Mouse (Mus musculus) CH12F3 (cell line): ENCODE results near the gene Gm2022.
"Not testable (repeated sequence)": the region's sequence is repeated elsewhere in the genome, so short reads cannot be mapped to it uniquely, and the experiment has no call there.

Source experiments
- in situ Hi-C: fragments of 300-500 bp; cut with MboI; formaldehyde crosslinking; loops from 2 replicates; pipeline ENCODE4 v1.14.3; 2020; ENCODE audit warnings: low sequenced_read_pairs

Gene Gm2022

GRCm38 (mm10) chr12:87895070-87895469 is at the start of gene Gm2022:
Gm2022 (plus strand) TSS chr12:87895370.
- in situ Hi-C loops, result not testable (repeated sequence)

DNA sequence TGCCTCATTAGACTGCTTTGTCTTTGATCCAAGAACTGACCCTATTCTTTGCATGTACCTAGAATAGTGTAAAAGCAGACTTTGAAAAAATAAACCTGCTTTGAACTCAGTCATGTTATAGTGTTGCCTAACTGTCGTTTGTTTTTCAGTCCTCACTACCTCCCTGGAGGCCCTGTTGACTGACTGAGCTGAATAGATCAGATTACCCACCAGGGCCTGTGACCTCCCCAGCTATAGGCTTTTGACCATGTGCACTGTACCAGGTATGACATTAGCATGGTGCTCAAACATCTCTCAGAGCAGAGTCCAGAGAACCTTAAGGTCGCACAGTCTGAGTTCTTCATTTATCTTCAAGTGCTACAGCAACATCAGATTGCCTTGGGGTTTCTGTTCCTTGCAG is 44.5 kb upstream of the Gm2022 start:
- in situ Hi-C loops, result not testable (repeated sequence)

DNA sequence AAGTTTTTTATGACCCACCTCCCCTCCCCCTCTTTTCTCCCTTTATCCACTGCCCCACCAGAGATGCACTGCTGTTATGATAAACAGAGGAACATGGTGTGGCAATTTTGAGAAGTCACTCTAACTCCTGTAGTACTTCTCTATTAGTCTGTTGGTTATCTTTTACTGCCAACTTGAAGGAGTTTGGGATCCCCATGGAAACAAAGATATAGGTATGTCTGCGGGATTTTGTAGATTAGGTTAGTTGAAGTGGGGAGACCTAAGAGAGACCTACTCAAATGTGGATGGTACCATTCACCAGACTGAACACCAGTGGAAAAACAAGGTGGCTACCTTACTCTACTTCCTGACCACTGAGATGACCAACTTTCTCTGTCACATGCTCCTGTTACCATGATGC is 39.1 kb upstream of the Gm2022 start:
- in situ Hi-C loops, result not testable (repeated sequence)

- in situ Hi-C loops, result not testable (repeated sequence)
Measured at GRCm38 (mm10) chr12:87861740-87862692, 33.2 kb upstream of the Gm2022 start.

GRCm38 (mm10) chr12:87863638-87864037 is 31.5 kb upstream of the Gm2022 start:
- in situ Hi-C loops, result not testable (repeated sequence)

GRCm38 (mm10) chr12:87864048-87864447 is 31.1 kb upstream of the Gm2022 start:
- in situ Hi-C loops, result not testable (repeated sequence)

GRCm38 (mm10) chr12:87873772-87874171 is 21.4 kb upstream of the Gm2022 start, which contains the start of gene Gm2016:
Gm2016 (plus strand) TSS chr12:87874072.
- in situ Hi-C loops, result not testable (repeated sequence)

- in situ Hi-C loops, result not testable (repeated sequence)
Measured at GRCm38 (mm10) chr12:87919721-87920120, 24.6 kb downstream of the Gm2022 start, which contains the start of gene Gm2035. Gm2035 (minus strand) TSS chr12:87919857.
